Mouse (Mus musculus) neural tube, embryonic 11.5 days (tissue): ENCODE results near the gene Rpl10a. TPM values are rescaled to one million over a fixed set of nuclear protein-coding genes. Genes with fewer than 3 reads are reported as not detected.

Source experiments
- ATAC-seq: fragments of 200-750 bp; cut with Nextera tagmentation; 2 replicates; pipeline ENCODE4 v1.8.0; 2017; ENCODE audit warnings: moderate number of reproducible peaks, mild to moderate bottlenecking, moderate TSS enrichment, moderate library complexity; ENCODE audit not compliant: insufficient read depth, low FRiP score, low TSS enrichment
- DNase-seq: peaks from one replicate; pipeline ENCODE4 v3.0.0-alpha.2; 2015; ENCODE audit warnings: low spot score
- H3K27ac ChIP-seq: fragments of 300-500 bp; sonication (generic); 2 replicates; pipeline ENCODE4 v1.5.1; 2014; ENCODE audit warnings: low read depth, mild to moderate bottlenecking, low read length
- H3K27me3 ChIP-seq: fragments of 300-500 bp; sonication (generic); 2 replicates; pipeline ENCODE4 v1.6.1; 2014; ENCODE audit warnings: mild to moderate bottlenecking, low read length, mixed read lengths; ENCODE audit not compliant: control insufficient read depth, insufficient read depth
- H3K36me3 ChIP-seq: fragments of 300-500 bp; sonication (generic); 2 replicates; pipeline ENCODE4 v1.6.1; 2014; ENCODE audit warnings: mild to moderate bottlenecking, low read length, moderate library complexity, mixed read lengths; ENCODE audit not compliant: control insufficient read depth, insufficient read depth
- H3K4me1 ChIP-seq: fragments of 300-500 bp; sonication (generic); 2 replicates; pipeline ENCODE4 v1.6.1; 2014; ENCODE audit warnings: low read length, mixed read lengths; ENCODE audit not compliant: control insufficient read depth, insufficient read depth
- H3K4me2 ChIP-seq: fragments of 300-500 bp; sonication (generic); 2 replicates; pipeline ENCODE4 v1.6.1; 2014; ENCODE audit warnings: low read depth, mild to moderate bottlenecking, moderate library complexity
- H3K4me3 ChIP-seq: fragments of 300-500 bp; sonication (generic); 2 replicates; pipeline ENCODE4 v1.5.1; 2014; ENCODE audit warnings: low read depth, low read length
- H3K9ac ChIP-seq: fragments of 300-500 bp; sonication (generic); 2 replicates; pipeline ENCODE4 v1.6.1; 2014; ENCODE audit warnings: mild to moderate bottlenecking, low read length
- H3K9me3 ChIP-seq: fragments of 300-500 bp; sonication (generic); 2 replicates; pipeline ENCODE4 v1.6.1; 2016; ENCODE audit warnings: low read length; ENCODE audit not compliant: control insufficient read depth
- WGBS: fragments of 180-500 bp; shearing (Covaris S2); extraction: QIAGEN DNeasy Blood & Tissue Kit; methylation state at CpG from one replicate; pipeline ENCODE4 v1.1.7; 2014; 5-methylcytosine and 5-hydroxymethylcytosine counted together
- polyA plus RNA-seq: library from polyadenylated mRNA; unstranded; fragments of >200 nt; fragmentation: Nextera tagmentation; extraction: Ambion mirVana; gene quantifications from 2 replicates; pipeline ENCODE4 v1.2.1, GENCODE M21; 2014

Rpl10a gene
- polyA plus RNA-seq, 1 experiment from 2014 or later, result 478 TPM

- DNase-seq (no peak), ATAC-seq (no peak)
- H3K4me2 ChIP-seq, result no peak overlapping the region
- H3K27ac ChIP-seq, result no peak overlapping the region
- H3K9me3 ChIP-seq, result no peaks in the 10 kb centered on the region
- H3K36me3 ChIP-seq, result peaks cover 2% of the 10 kb centered on the region
- no peak overlapping the region for H3K9ac ChIP-seq
- no peak overlapping the region for H3K4me3 ChIP-seq
- H3K27me3 ChIP-seq, result no peaks in the 10 kb centered on the region
- 38% methylated on average over 5 of the region's 7 CpGs for WGBS
- H3K4me1 ChIP-seq, result peaks cover 19% of the 10 kb centered on the region
Observed at GRCm38 (mm10) chr17:28331241-28332112, 3.2 kb downstream of the Rpl10a start.

- H3K4me2 ChIP-seq, result no peak overlapping the region
- DNase-seq (no peak), ATAC-seq (no peak)
- peaks cover 19% of the 10 kb centered on the region for H3K4me1 ChIP-seq
- 45% methylated on average over 13 of the region's 13 CpGs for WGBS
- H3K4me3 ChIP-seq, result no peak overlapping the region
- H3K9me3 ChIP-seq, result no peaks in the 10 kb centered on the region
- H3K9ac ChIP-seq, result no peak overlapping the region
- no peaks in the 10 kb centered on the region for H3K27me3 ChIP-seq
- H3K36me3 ChIP-seq, result peaks cover 2% of the 10 kb centered on the region
- no peak overlapping the region for H3K27ac ChIP-seq
Observed at GRCm38 (mm10) chr17:28332113-28332914, 4.0 kb downstream of the Rpl10a start.

DNA sequence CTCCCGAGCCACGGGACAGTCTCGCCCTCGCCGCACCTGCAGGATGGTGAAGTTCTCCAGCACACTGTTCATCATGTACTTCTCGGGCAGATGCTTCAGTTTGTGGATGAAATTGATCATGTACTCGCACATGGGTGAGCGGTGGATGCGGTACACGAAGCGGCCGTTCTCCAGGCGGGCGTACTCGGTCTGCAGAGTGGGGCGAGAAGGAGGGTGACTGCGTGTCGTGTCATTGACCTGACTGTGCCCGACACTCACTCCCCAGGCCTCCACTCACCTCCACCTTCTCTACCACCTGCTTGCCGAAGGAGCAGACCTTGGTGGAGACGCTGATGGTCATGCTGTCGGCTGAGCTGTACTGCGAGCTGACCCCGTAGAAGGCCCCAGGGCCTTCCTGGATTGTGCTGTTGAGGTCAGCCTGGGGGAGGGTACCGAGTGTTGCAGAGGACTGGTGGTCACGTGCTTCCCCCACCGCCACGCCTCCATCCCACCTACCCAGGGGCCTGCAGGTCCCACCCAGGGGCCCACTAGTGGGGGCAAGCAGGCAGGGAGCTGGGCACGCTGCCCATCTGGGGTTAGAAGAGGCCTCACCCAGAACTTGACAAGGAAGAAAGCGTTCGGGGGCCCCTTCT, 4.8 kb downstream of the Rpl10a start:
- DNase-seq, result no peak
- Histone ChIP-seq H3K36me3 (peaks cover 2% of the 10 kb centered on the region), H3K9me3 (no peaks in the 10 kb centered on the region), H3K4me1 (peaks cover 12% of the 10 kb centered on the region), H3K4me2 (no peak overlapping the region), H3K27me3 (no peaks in the 10 kb centered on the region), H3K9ac (no peak overlapping the region), H3K27ac (no peak overlapping the region), H3K4me3 (no peak overlapping the region)
- WGBS, result 64% methylated on average over 30 of the region's 31 CpGs
- ATAC-seq, result no peak

DNA sequence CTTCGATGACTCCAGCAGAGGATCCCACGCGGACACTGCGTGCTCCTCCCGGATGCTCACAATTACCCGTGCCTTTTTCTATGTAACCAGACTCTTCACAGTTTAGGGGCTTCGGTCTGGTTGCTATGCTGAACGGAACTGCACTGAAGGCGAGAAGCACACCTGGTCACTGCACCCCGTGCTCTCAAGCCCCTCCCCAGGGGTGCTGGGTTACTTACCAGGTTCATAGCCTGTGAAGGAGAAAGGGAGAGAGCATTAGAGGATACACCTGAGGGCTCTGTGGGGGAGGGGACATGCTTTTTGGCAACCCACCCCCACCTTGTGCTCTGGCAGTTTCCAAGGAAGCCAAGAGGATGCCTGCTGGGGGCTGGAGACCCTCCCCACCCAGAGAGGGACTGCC, 7.0 kb downstream of the Rpl10a start:
- WGBS, result 74% methylated on average over 10 of the region's 10 CpGs
- Histone ChIP-seq H3K36me3 (no peaks in the 10 kb centered on the region; the same call in none of the 2 replicates), H3K27ac (no peak overlapping the region), H3K4me3 (no peak overlapping the region), H3K4me1 (peaks cover 4% of the 10 kb centered on the region; the same call in 1 of the 2 replicates), H3K9me3 (no peaks in the 10 kb centered on the region), H3K27me3 (no peaks in the 10 kb centered on the region), H3K9ac (no peak overlapping the region), H3K4me2 (no peak overlapping the region)
- DNase-seq, result no peak
- ATAC-seq, result no peak

- no peak overlapping the region for H3K4me3 ChIP-seq
- no peak overlapping the region for H3K27ac ChIP-seq
- 88% methylated on average over 7 of the region's 7 CpGs for WGBS
- H3K9ac ChIP-seq, result no peak overlapping the region
- H3K9me3 ChIP-seq, result no peaks in the 10 kb centered on the region
- DNase-seq, result no peak
- H3K27me3 ChIP-seq, result no peaks in the 10 kb centered on the region
- H3K36me3 ChIP-seq, result peaks cover 2% of the 10 kb centered on the region
- H3K4me2 ChIP-seq, result no peak overlapping the region
- ATAC-seq, result no peak
- H3K4me1 ChIP-seq, result peaks cover 12% of the 10 kb centered on the region
Observed at GRCm38 (mm10) chr17:28337547-28337946, 9.3 kb downstream of the Rpl10a start.

DNA sequence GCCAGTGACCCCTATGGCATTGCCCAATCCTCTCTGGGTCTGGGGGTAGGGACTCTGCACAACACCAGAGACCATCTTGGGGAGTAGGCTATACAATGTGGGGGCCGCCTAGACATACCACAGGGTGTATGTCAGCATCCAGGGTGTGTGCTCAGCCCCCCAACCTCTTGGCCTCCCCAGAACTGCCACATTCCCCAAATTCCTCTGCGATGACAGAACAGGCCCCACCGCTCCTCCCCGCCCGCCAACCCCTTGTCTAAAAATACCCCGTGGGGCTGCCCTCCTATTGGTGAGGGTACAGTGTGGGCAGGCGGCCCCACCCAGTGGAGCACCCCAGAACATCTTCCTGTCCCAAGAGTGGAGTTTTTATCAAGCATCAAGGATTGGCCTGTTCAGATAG, 12.3 kb downstream of the Rpl10a start:
- DNase-seq, result no peak
- H3K27ac ChIP-seq, result no peak overlapping the region

DNA sequence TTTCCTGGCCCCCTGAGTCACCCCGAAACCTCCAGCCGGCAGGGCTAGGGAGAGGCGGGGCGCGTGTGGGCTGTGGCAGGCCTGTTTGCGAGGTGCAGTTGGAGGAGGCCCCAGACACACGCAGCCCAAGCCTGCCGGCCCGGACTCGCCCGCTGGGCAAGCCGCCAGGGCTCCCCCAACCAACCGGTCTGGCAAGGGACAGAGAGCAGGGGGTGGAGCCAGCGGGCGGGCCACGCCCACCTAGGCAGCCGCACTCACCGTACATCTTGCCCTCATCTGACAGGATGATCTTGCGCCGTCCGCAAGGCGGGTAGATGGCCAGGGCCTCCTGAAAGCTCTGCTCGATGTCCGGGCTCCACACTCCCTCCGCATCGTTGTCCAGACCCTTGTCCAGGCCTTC, 12.8 kb downstream of the Rpl10a start:
- Histone ChIP-seq H3K4me3 (peak overlapping the region; percentile 8; the same call in 1 of the 2 replicates), H3K9me3 (no peaks in the 10 kb centered on the region), H3K27me3 (peaks cover 2% of the 10 kb centered on the region; the same call in 1 of the 2 replicates), H3K4me2 (peak overlapping the region; percentile 36), H3K27ac (no peak overlapping the region), H3K36me3 (peaks cover 2% of the 10 kb centered on the region), H3K9ac (peak overlapping the region; percentile 52), H3K4me1 (peaks cover 22% of the 10 kb centered on the region)
- peak; percentile 58; the same call in 1 of the 2 replicates for ATAC-seq
- peak; percentile 80 for DNase-seq
- WGBS, result 4% methylated on average over 26 of the region's 26 CpGs

More for the DNA sequence above, 12.3 kb downstream of the Rpl10a start:
- Histone ChIP-seq H3K9ac (peak overlapping the region; percentile 52), H3K36me3 (peaks cover 2% of the 10 kb centered on the region), H3K9me3 (no peaks in the 10 kb centered on the region), H3K4me3 (no peak overlapping the region; the same call in 1 of the 2 replicates), H3K27me3 (no peaks in the 10 kb centered on the region; the same call in 1 of the 2 replicates), H3K4me2 (no peak overlapping the region), H3K4me1 (peaks cover 16% of the 10 kb centered on the region)
- peak; percentile 6; the same call in 1 of the 2 replicates for ATAC-seq
- 83% methylated on average over 7 of the region's 7 CpGs for WGBS

- Histone ChIP-seq H3K4me3 (no peak overlapping the region), H3K27me3 (peaks cover 4% of the 10 kb centered on the region; the same call in 1 of the 2 replicates), H3K36me3 (peaks cover 2% of the 10 kb centered on the region; the same call in 1 of the 2 replicates), H3K9me3 (no peaks in the 10 kb centered on the region), H3K4me1 (peaks cover 28% of the 10 kb centered on the region), H3K27ac (no peak overlapping the region), H3K9ac (no peak overlapping the region), H3K4me2 (no peak overlapping the region)
- WGBS, result 26% methylated on average over 4 of the region's 4 CpGs
- ATAC-seq, result no peak
- DNase-seq, result no peak
Observed at GRCm38 (mm10) chr17:28344050-28344607, 15.9 kb downstream of the Rpl10a start.
